Mouse (Mus musculus): ENCODE measurements around the gene Vmn2r46. TPM values are rescaled to one million over a fixed set of nuclear protein-coding genes. Genes with fewer than 3 reads are reported as not detected.
"Not testable (repeated sequence)": the region's sequence is repeated elsewhere in the genome, so short reads cannot be mapped to it uniquely, and the experiment has no call there.

Gene Vmn2r46
- polyA plus RNA-seq (2014; fragmentation: Nextera tagmentation; extraction: Ambion mirVana): not detected in 2 replicates

- not testable (repeated sequence) for H3K4me2 ChIP-seq (replicated peaks); H3K9me3 ChIP-seq (ENCODE audit: control insufficient read depth, low read length); H3K4me1 ChIP-seq (replicated peaks; ENCODE audit: control insufficient read depth, insufficient read depth, low read length); H3K27me3 ChIP-seq (ENCODE audit: control insufficient read depth, insufficient read depth, low read length); H3K9ac ChIP-seq; H3K36me3 ChIP-seq (replicated peaks; ENCODE audit: control insufficient read depth, insufficient read depth); ATAC-seq (ENCODE audit: low FRiP score); H3K4me3 ChIP-seq (replicated peaks; ENCODE audit: low read length); DNase-seq (ENCODE audit: low spot score); H3K27ac ChIP-seq
- WGBS: no CpG with 5 or more reads among the region's 1 CpGs
Observed at GRCm38 (mm10) chr7:9770471-9770870, at the start of gene Vmn2r46. TSS of gene Vmn2r46 (minus strand) at chr7:9770571.

Other genes starting within 250 kb of the Vmn2r46 start
- gene Vmn2r47, start 70.8 kb upstream of the Vmn2r46 start, polyA plus RNA-seq (2014; fragmentation: Nextera tagmentation; extraction: Ambion mirVana): not detected in 2 replicates
- gene Vmn2r48, start 183.0 kb upstream of the Vmn2r46 start, polyA plus RNA-seq (2014; fragmentation: Nextera tagmentation; extraction: Ambion mirVana): not detected in 2 replicates
- gene Vmn2r49, start 221.7 kb upstream of the Vmn2r46 start, polyA plus RNA-seq (2014; fragmentation: Nextera tagmentation; extraction: Ambion mirVana): not detected in 2 replicates